Mouse (Mus musculus) thymus, adult 18-20 months (tissue): ENCODE measurements around the gene Olfr71.

ENCODE experiments used
- DNase-seq, 2 experiments: peaks; one replicate each; pipeline ENCODE4 v3.0.0; 2022; ENCODE audit warnings: mixed read lengths in 2 of 2

The Olfr71 gene

DNA sequence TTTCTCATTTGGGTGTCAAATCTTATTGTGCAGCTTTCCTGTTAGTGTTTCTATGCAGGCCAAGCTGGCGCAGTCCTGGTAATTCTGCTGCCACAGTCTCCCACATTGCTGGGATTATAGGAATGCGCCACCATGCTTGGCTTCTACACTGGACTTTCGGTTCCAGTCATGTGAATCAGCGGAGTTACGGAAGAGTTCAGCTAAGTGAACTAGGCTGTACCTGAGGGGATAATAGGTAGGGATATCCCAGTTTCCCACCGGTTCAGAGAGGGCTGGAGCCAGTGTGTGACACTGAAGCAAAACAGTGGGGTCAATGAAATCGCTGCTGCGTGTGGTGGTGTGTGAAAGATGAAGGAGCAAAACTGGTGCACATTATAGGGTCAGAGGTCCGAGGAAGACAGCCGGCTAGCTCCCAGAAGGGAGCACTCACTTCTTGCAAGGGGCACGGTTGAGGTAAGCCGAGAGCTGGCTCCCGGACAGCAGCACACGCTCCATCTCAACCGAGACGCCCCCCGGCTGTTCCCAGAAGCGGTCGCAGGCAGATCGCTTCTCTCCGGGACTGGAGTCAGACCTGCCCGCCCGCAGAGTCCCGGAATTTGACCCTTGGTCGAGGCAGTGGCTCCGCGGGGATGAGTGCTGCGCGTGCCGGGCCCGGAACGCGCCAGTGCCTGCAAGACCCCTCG lies 54.3 kb downstream of the Olfr71 start:
- DNase-seq: no peak
